Mouse (Mus musculus) ES-E14 (cell line): Measurements from ENCODE around the gene Pwp2. TPM values are rescaled to one million over a fixed set of nuclear protein-coding genes. Genes with fewer than 3 reads are reported as not detected.

Source experiments
- DNase-seq: peaks from one replicate; pipeline ENCODE4 v3.0.0-alpha.2; 2013; ENCODE audit warnings: low read depth, low spot score
- H3K27ac ChIP-seq: 2 replicates; pipeline ENCODE4 v1.5.1; 2012; ENCODE audit warnings: low read depth, mild to moderate bottlenecking, low read length, moderate library complexity, mixed read lengths; ENCODE audit not compliant: poor library complexity, insufficient read depth, severe bottlenecking
- H3K36me3 ChIP-seq: 2 replicates; pipeline ENCODE4 v1.6.1; 2012; ENCODE audit warnings: mild to moderate bottlenecking, low read length, moderate library complexity, mixed read lengths; ENCODE audit not compliant: control insufficient read depth, poor library complexity, insufficient read depth, severe bottlenecking
- H3K4me1 ChIP-seq, 2 experiments: fragments of 150-350 bp in 1 of 2; sonication (generic) in 1 of 2; 2 replicates each; pipeline ENCODE4 v1.6.1; 2012; ENCODE audit warnings: low read length in 2 of 2, mild to moderate bottlenecking in 1 of 2, mixed read lengths in 1 of 2; ENCODE audit not compliant: control insufficient read depth in 2 of 2, insufficient read depth in 2 of 2, poor library complexity in 1 of 2
- H3K4me3 ChIP-seq, 2 experiments: fragments of 150-350 bp in 1 of 2; sonication (generic) in 1 of 2; 2 replicates each; pipeline ENCODE4 v1.5.1; 2012; ENCODE audit warnings: low read length in 2 of 2, low read depth in 1 of 2, mild to moderate bottlenecking in 1 of 2, mixed read lengths in 1 of 2; ENCODE audit not compliant: insufficient read depth in 1 of 2, poor library complexity in 1 of 2, severe bottlenecking in 1 of 2
- H3K9ac ChIP-seq: 2 replicates; pipeline ENCODE4 v1.6.1; 2012; ENCODE audit warnings: low read depth, mild to moderate bottlenecking, low read length, mixed read lengths; ENCODE audit not compliant: poor library complexity, insufficient read depth, severe bottlenecking
- H3K9me3 ChIP-seq: fragments of 150-350 bp; sonication (generic); 2 replicates; pipeline ENCODE4 v1.6.1; 2012; ENCODE audit warnings: low read depth, mild to moderate bottlenecking, low read length; ENCODE audit not compliant: control insufficient read depth, insufficient read depth
- CHD2 ChIP-seq: IDR thresholded peaks from 2 replicates; pipeline ENCODE4 v1.6.1; 2014; ENCODE audit warnings: mild to moderate bottlenecking, low read depth, low read length, inconsistent platforms
- HCFC1 ChIP-seq: IDR thresholded peaks from 2 replicates; pipeline ENCODE4 v1.6.1; 2012; ENCODE audit warnings: low read length, inconsistent platforms, borderline replicate concordance; ENCODE audit not compliant: insufficient read depth
- MAFK ChIP-seq: IDR thresholded peaks from 2 replicates; pipeline ENCODE4 v1.6.1; 2014; ENCODE audit warnings: mild to moderate bottlenecking, low read depth, low read length, inconsistent platforms; ENCODE audit not compliant: insufficient read depth
- ZC3H11A ChIP-seq: IDR thresholded peaks from 2 replicates; pipeline ENCODE4 v1.6.1; 2012; ENCODE audit warnings: low read depth, mild to moderate bottlenecking, inconsistent platforms, low read length, borderline replicate concordance
- ZNF384 ChIP-seq: IDR thresholded peaks from 2 replicates; pipeline ENCODE4 v1.6.1; 2012; ENCODE audit warnings: low read depth, low read length, inconsistent platforms
- in situ Hi-C, 2 experiments: fragments of 600-800 bp; cut with MboI; formaldehyde crosslinking; loops; one replicate each; pipeline ENCODE4 v1.15.1; 2025; ENCODE audit warnings: low sequenced_read_pairs in 2 of 2, inconsistent platforms in 1 of 2; ENCODE audit not compliant: unreplicated experiment in 2 of 2
- total RNA-seq: library from RNA; depleted of rRNA; stranded (reverse); fragments of 300-350 nt; gene quantifications from 2 replicates; pipeline ENCODE4 v1.2.3, GENCODE M21; 2012

Gene Pwp2
- total RNA-seq, 1 experiment = 60.9 TPM

GRCm38 (mm10) chr10:78134975-78135798, 49.8 kb downstream of the Pwp2 start:
- peak overlapping the region; percentile 23; the same call in 1 of the 2 replicates for H3K9ac ChIP-seq

GRCm38 (mm10) chr10:78134400-78134799, 50.5 kb downstream of the Pwp2 start:
- Histone ChIP-seq H3K27ac (no peak overlapping the region), H3K9ac (no peak overlapping the region), H3K4me3 (no peak overlapping the region), H3K9me3 (no peaks in the 10 kb centered on the region), H3K36me3 (no peaks in the 10 kb centered on the region), H3K4me1 (peaks cover 0 to 9% of the 10 kb centered on the region in 2 experiments; a peak in 2 of 4 replicates)
- in situ Hi-C loops = no loop called here
- DNase-seq = no peak
- TF ChIP-seq ZC3H11A (no peak), HCFC1 (no peak), ZNF384 (no peak), CHD2 (no peak), MAFK (no peak)

More at GRCm38 (mm10) chr10:78134975-78135798, 49.8 kb downstream of the Pwp2 start:
- Histone ChIP-seq H3K4me1 (peaks cover 0 to 9% of the 10 kb centered on the region in 2 experiments; a peak in 2 of 4 replicates), H3K4me3 (peak overlapping the region; percentile 15 to 50; a peak in 2 of 4 replicates), H3K9me3 (no peaks in the 10 kb centered on the region), H3K27ac (no peak overlapping the region), H3K36me3 (no peaks in the 10 kb centered on the region)
- no peak for TF ChIP-seq MAFK
- TF ChIP-seq HCFC1 = no peak
- no peak for TF ChIP-seq ZNF384
- TF ChIP-seq CHD2 = no peak
- TF ChIP-seq ZC3H11A = no peak
- in situ Hi-C loops = no loop called here
- DNase-seq = no peak

GRCm38 (mm10) chr10:78129998-78130397, 55.0 kb downstream of the Pwp2 start:
- Histone ChIP-seq H3K27ac (no peak overlapping the region), H3K36me3 (no peaks in the 10 kb centered on the region), H3K4me3 (no peak overlapping the region), H3K4me1 (peaks cover 0 to 5% of the 10 kb centered on the region in 2 experiments; a peak in 2 of 4 replicates), H3K9ac (no peak overlapping the region), H3K9me3 (no peaks in the 10 kb centered on the region)
- TF ChIP-seq HCFC1 (no peak), MAFK (no peak), ZNF384 (no peak), CHD2 (no peak), ZC3H11A (no peak)
- in situ Hi-C loops = no loop called here
- no peak for DNase-seq

GRCm38 (mm10) chr10:78129423-78129822, 55.5 kb downstream of the Pwp2 start:
- H3K4me1 ChIP-seq = peaks cover 0 to 2% of the 10 kb centered on the region in 2 experiments; a peak in 1 of 4 replicates
- H3K9me3 ChIP-seq = no peaks in the 10 kb centered on the region
- H3K9ac ChIP-seq = no peak overlapping the region
- in situ Hi-C loops = no loop called here
- no peaks in the 10 kb centered on the region for H3K36me3 ChIP-seq
- no peak for DNase-seq
- TF ChIP-seq CHD2 (no peak), HCFC1 (no peak), MAFK (no peak), ZC3H11A (no peak), ZNF384 (no peak)
- H3K27ac ChIP-seq = no peak overlapping the region
- no peak overlapping the region for H3K4me3 ChIP-seq
